15 mouse cellular contexts compared by ENCODE assay signal in genomic region chr17:64341698-64342097, GRCm38 (mm10). TPM values are rescaled to one million over a fixed set of nuclear protein-coding genes. Genes with fewer than 3 reads are reported as not detected.
DNase-seq lines count a peak whose midpoint lies in the region; ATAC-seq and TF ChIP-seq lines count a peak whose summit lies in the region.
"Had no signal": no experiment of that assay in that cellular context is flagged by ENCODE, and none has a peak within 500 bp of the region (broad histone marks: within the 10 kb centered on the region; RNA-seq: fewer than 3 reads in every experiment).

No protein-coding gene starts in this region.

- no peak overlapping the region for H3K4me3 ChIP-seq in heart, embryonic 16.5 days (ENCODE audit: low read length)
- H3K4me3 ChIP-seq in kidney, adult 2 months (ENCODE audit: insufficient read depth, low read depth, low read length): no peak overlapping the region
- H3K4me3 ChIP-seq: forebrain, embryonic 13.5 days; heart, adult 2 months; midbrain, embryonic 13.5 days; neural tube, embryonic 13.5 days had no signal

- no peaks in the 10 kb centered on the region for H3K36me3 ChIP-seq in heart, embryonic 16.5 days (ENCODE audit: control insufficient read depth, insufficient read depth)
- no peaks in the 10 kb centered on the region for H3K36me3 ChIP-seq in kidney, adult 2 months (ENCODE audit: control insufficient read depth, insufficient read depth, low read length)
- H3K36me3 ChIP-seq: midbrain, embryonic 13.5 days; neural tube, embryonic 13.5 days had no signal

- no peak for TF ChIP-seq POLR2A in kidney, adult 2 months (IDR thresholded peaks at IDR 0.05; ENCODE audit: low read depth, low read length)

- no peaks in the 10 kb centered on the region for H3K27me3 ChIP-seq in heart, embryonic 16.5 days (ENCODE audit: control insufficient read depth, insufficient read depth, low read length)
- H3K27me3 ChIP-seq in kidney, adult 2 months (replicated peaks; ENCODE audit: control insufficient read depth, insufficient read depth, low read length): no peaks in the 10 kb centered on the region
- H3K27me3 ChIP-seq: forebrain, embryonic 13.5 days; midbrain, embryonic 13.5 days; neural tube, embryonic 13.5 days had no signal

- no peak overlapping the region for H3K9ac ChIP-seq in heart, embryonic 16.5 days (ENCODE audit: low read length)
- H3K9ac ChIP-seq: forebrain, embryonic 13.5 days; midbrain, embryonic 13.5 days; neural tube, embryonic 13.5 days had no signal

- H3K4me2 ChIP-seq in heart, embryonic 16.5 days (ENCODE audit: low read depth, low read length): no peak overlapping the region
- H3K4me2 ChIP-seq: forebrain, embryonic 13.5 days; midbrain, embryonic 13.5 days; neural tube, embryonic 13.5 days had no signal

- peaks cover 11% of the 10 kb centered on the region; the same call in 1 of the 2 replicates for H3K4me1 ChIP-seq in heart, embryonic 16.5 days (ENCODE audit: control insufficient read depth, insufficient read depth, low read length)
- no peaks in the 10 kb centered on the region for H3K4me1 ChIP-seq in kidney, adult 2 months (ENCODE audit: control insufficient read depth, insufficient read depth, low read length)
- H3K4me1 ChIP-seq: forebrain, embryonic 13.5 days; midbrain, embryonic 13.5 days; neural tube, embryonic 13.5 days had no signal

- H3K9me3 ChIP-seq in heart, embryonic 16.5 days (replicated peaks; ENCODE audit: control insufficient read depth, low read length): no peaks in the 10 kb centered on the region
- H3K9me3 ChIP-seq: forebrain, embryonic 13.5 days; midbrain, embryonic 13.5 days; neural tube, embryonic 13.5 days had no signal

- no peak for TF ChIP-seq CTCF in kidney, adult 2 months (conservative IDR thresholded peaks at IDR 0.05; ENCODE audit: insufficient read depth, insufficient read length, low read depth, low read length)

- H3K27ac ChIP-seq in heart, embryonic 16.5 days (ENCODE audit: low read length): peak overlapping the region; percentile 0; the same call in 1 of the 2 replicates
- no peak overlapping the region for H3K27ac ChIP-seq in kidney, adult 2 months (ENCODE audit: insufficient read depth, low read depth, low read length)
- H3K27ac ChIP-seq: forebrain, embryonic 13.5 days; heart, adult 2 months; midbrain, embryonic 13.5 days; neural tube, embryonic 13.5 days had no signal

- no peak for DNase-seq in heart, adult 11 months
- peak; percentile 20 for DNase-seq in right cerebral cortex, postnatal 25 days
- DNase-seq in right cerebral cortex, postnatal 14 days: no peak
- peak; percentile 26 for DNase-seq in adrenal gland, postnatal 14 days
- DNase-seq in cerebellum, postnatal 36 days: no peak
- DNase-seq in kidney, adult 2 months: no peak
- DNase-seq: cerebellum, adult 2 months; heart, adult 2 months; lung, postnatal 14 days; spleen, adult 18-20 months had no signal

- ATAC-seq in heart, embryonic 16.5 days (replicated peaks; ENCODE audit: extremely low read depth, insufficient read depth, low FRiP score): no peak
- ATAC-seq: forebrain, embryonic 13.5 days; intestine, postnatal 0 days; midbrain, embryonic 13.5 days had no signal

- 28% methylated on average over 7 of the region's 7 CpGs for WGBS in heart, embryonic 16.5 days
- WGBS in kidney, adult 2 months: 75% methylated on average over 7 of the region's 7 CpGs

RNA-seq across cellular contexts. Expression of gene Pja2, which starts 10.0 kb away (rescaled TPM):
- 74.5 and 83.4 TPM in 2 replicates for polyA plus RNA-seq in heart, embryonic 16.5 days (2015; fragmentation: Nextera tagmentation; extraction: Ambion mirVana)
- total RNA-seq in adrenal gland, postnatal 14 days (2021): 67.4 and 70.9 TPM in 2 replicates
- polyA plus RNA-seq in kidney, adult 2 months (2012; rRNA removed): 12.2 and 15.5 TPM in 2 replicates

Comparison
In these comparisons a context has a peak if more than half of its experiments do, and no peak if none do; other contexts are left out.
1. DNase-seq: peak in right cerebral cortex, postnatal 25 days (single experiment) and adrenal gland, postnatal 14 days (single experiment); none in heart, adult 11 months (single experiment), right cerebral cortex, postnatal 14 days (single experiment), cerebellum, postnatal 36 days (0 of 2) and kidney, adult 2 months (single experiment).